ENCODE assay signal across 9 mouse cellular contexts in the genomic region with DNA sequence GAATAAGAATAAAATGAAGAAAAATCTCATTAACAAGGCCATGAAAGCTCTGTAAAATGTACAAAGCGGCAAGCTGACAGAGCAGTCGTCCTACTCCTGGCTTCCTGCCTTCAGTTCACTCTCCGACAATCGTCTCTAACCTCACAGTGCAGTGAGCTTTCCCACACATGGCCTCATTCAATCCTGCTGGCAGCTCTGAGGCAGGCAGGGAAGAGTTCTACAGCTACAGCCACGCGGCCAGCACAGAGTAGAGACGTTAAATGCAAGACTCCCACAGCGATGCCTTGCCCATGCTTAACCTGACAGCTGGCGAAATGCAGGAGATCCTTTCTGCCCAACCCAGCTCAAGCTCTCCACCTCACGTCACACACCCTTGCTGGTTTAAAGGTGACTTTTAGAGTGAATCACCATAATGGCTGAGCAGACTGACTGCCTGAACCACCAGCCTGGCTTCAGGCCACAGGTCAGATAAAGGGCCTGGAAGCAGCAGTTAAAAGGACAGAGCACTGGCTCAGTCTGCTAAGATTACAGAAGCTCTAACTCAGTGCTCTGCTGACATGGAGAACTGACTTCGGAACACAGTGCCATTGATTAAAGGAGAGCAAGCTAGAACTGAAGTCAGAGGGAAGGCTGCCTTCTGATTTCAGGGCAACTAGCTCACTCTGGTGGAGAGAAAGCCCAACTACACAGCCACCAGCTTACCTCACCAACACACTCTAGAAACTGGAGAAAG. TPM values are rescaled to one million over a fixed set of nuclear protein-coding genes. Genes with fewer than 3 reads are reported as not detected.
DNase-seq lines count a peak whose midpoint lies in the region; ATAC-seq and TF ChIP-seq lines count a peak whose summit lies in the region.
"Had no signal": no experiment of that assay in that cellular context is flagged by ENCODE, and none has a peak within 500 bp of the region (broad histone marks: within the 10 kb centered on the region; RNA-seq: fewer than 3 reads in every experiment).

No protein-coding gene starts in this region.

- no peak for ATAC-seq in liver, embryonic 12.5 days
- peak; percentile 70 for ATAC-seq in intestine, embryonic 16.5 days
- ATAC-seq in midbrain, embryonic 14.5 days (ENCODE audit: low FRiP score, low TSS enrichment): peak; percentile 62; the same call in 1 of the 2 replicates

- H3K4me1 ChIP-seq in liver, adult 2 months (ENCODE audit: control insufficient read depth, insufficient read depth, low read length): peaks cover 1% of the 10 kb centered on the region; the same call in 1 of the 2 replicates
- no peaks in the 10 kb centered on the region for H3K4me1 ChIP-seq in liver, embryonic 12.5 days
- no peaks in the 10 kb centered on the region for H3K4me1 ChIP-seq in cortical plate, adult 2 months (ENCODE audit: control insufficient read depth, insufficient read depth, low read length)
- H3K4me1 ChIP-seq in intestine, embryonic 16.5 days (ENCODE audit: control insufficient read depth, insufficient read depth, low read length): 0 out of 2 replicates have a peak, but pooled peaks cover 4% of the 10 kb centered on the region
- H3K4me1 ChIP-seq in midbrain, embryonic 14.5 days (ENCODE audit: control insufficient read depth, insufficient read depth, low read length): peaks cover 4% of the 10 kb centered on the region; the same call in 1 of the 2 replicates

- no peak overlapping the region for H3K4me2 ChIP-seq in liver, embryonic 12.5 days
- H3K4me2 ChIP-seq in intestine, embryonic 16.5 days (ENCODE audit: low read depth, low read length): 0 out of 2 replicates have a peak overlapping the region, but pooled peaks have one; percentile 10
- H3K4me2 ChIP-seq in midbrain, embryonic 14.5 days (ENCODE audit: low read length): no peak overlapping the region

- intact Hi-C loops in left cerebral cortex, postnatal 25 days (cut with DNase I): loop anchor here (2.0 to 10.0 kb wide), 3 partner anchors 361 to 991 kb away; a partner anchor contains a TSS

- H3K27ac ChIP-seq in liver, adult 2 months (replicated peaks; ENCODE audit: insufficient read depth, low read depth, low read length): no peak overlapping the region
- H3K27ac ChIP-seq in liver, embryonic 12.5 days: no peak overlapping the region
- no peak overlapping the region for H3K27ac ChIP-seq in cortical plate, adult 2 months (ENCODE audit: insufficient read depth, low read length)
- H3K27ac ChIP-seq in intestine, embryonic 16.5 days (ENCODE audit: low read length): no peak overlapping the region
- H3K27ac ChIP-seq in midbrain, embryonic 14.5 days (replicated peaks; ENCODE audit: low read depth, low read length): no peak overlapping the region

- 64% methylated on average over 11 of the region's 11 CpGs for WGBS in liver, adult 2 months
- WGBS in liver, embryonic 12.5 days (ENCODE audit: insufficient replicate concordance): 75% methylated on average over 11 of the region's 11 CpGs
- WGBS in intestine, embryonic 16.5 days: 55% methylated on average over 11 of the region's 11 CpGs
- 65% methylated on average over 11 of the region's 11 CpGs for WGBS in midbrain, embryonic 14.5 days

- H3K9ac ChIP-seq in liver, adult 2 months (ENCODE audit: low read depth, low read length): no peak overlapping the region
- no peak overlapping the region for H3K9ac ChIP-seq in liver, embryonic 12.5 days
- 0 out of 2 replicates have a peak overlapping the region, but pooled peaks have one; percentile 9 for H3K9ac ChIP-seq in intestine, embryonic 16.5 days (ENCODE audit: low read depth, low read length)
- no peak overlapping the region for H3K9ac ChIP-seq in midbrain, embryonic 14.5 days (replicated peaks; ENCODE audit: low read length)

- no peaks in the 10 kb centered on the region for H3K9me3 ChIP-seq in liver, embryonic 12.5 days (replicated peaks)
- no peaks in the 10 kb centered on the region for H3K9me3 ChIP-seq in intestine, embryonic 16.5 days (ENCODE audit: control insufficient read depth, low read length)
- no peaks in the 10 kb centered on the region for H3K9me3 ChIP-seq in midbrain, embryonic 14.5 days (ENCODE audit: control insufficient read depth, low read length)

- TF ChIP-seq POLR2A in liver, adult 2 months (IDR thresholded peaks at IDR 0.05; ENCODE audit: extremely low read depth, insufficient read depth, low read length): no peak
- TF ChIP-seq POLR2A in cortical plate, adult 2 months (IDR thresholded peaks at IDR 0.05; ENCODE audit: extremely low read depth, insufficient read depth, low read length): no peak

- peaks cover 9% of the 10 kb centered on the region for H3K36me3 ChIP-seq in liver, adult 2 months (ENCODE audit: control insufficient read depth, insufficient read depth, low read length)
- H3K36me3 ChIP-seq in liver, embryonic 12.5 days: peaks cover 37% of the 10 kb centered on the region
- H3K36me3 ChIP-seq in intestine, embryonic 16.5 days (ENCODE audit: control insufficient read depth, insufficient read depth, low read length): no peaks in the 10 kb centered on the region
- no peaks in the 10 kb centered on the region for H3K36me3 ChIP-seq in midbrain, embryonic 14.5 days (ENCODE audit: control insufficient read depth, insufficient read depth, low read length)

- no peak overlapping the region for H3K4me3 ChIP-seq in liver, adult 2 months (ENCODE audit: insufficient read depth, low read depth, low read length)
- no peak overlapping the region for H3K4me3 ChIP-seq in liver, embryonic 12.5 days
- no peak overlapping the region for H3K4me3 ChIP-seq in cortical plate, adult 2 months (ENCODE audit: insufficient read depth, low read length)
- H3K4me3 ChIP-seq in intestine, embryonic 16.5 days (ENCODE audit: low read length): no peak overlapping the region
- H3K4me3 ChIP-seq in midbrain, embryonic 14.5 days (replicated peaks; ENCODE audit: low read depth, low read length): no peak overlapping the region

- peak; percentile 81 for DNase-seq in liver, adult 2 months (ENCODE audit: extremely low read depth, low read depth, low spot score)
- DNase-seq in gastrocnemius, postnatal 25 days: peak; percentile 10
- DNase-seq in left cerebral cortex, postnatal 25 days (ENCODE audit: low spot score in 2 of 2): peak; percentile 68 to 73
- peak; percentile 87 for DNase-seq in midbrain, embryonic 14.5 days
- peak; percentile 8 for DNase-seq in thymus, postnatal 25 days

- peak; percentile 34; the same call in 1 of the 2 replicates for TF ChIP-seq CTCF in liver, adult 2 months (IDR thresholded peaks at IDR 0.05; ENCODE audit: low read depth, low read length)
- peak; percentile 92 for TF ChIP-seq CTCF in cortical plate, adult 2 months (IDR thresholded peaks at IDR 0.05; ENCODE audit: extremely low read depth, insufficient read depth, low read length)

- no peaks in the 10 kb centered on the region for H3K79me2 ChIP-seq in liver, adult 2 months (ENCODE audit: control insufficient read depth, insufficient read depth, low read length)

- no peaks in the 10 kb centered on the region for H3K27me3 ChIP-seq in liver, adult 2 months (ENCODE audit: control insufficient read depth, insufficient read depth, low read length)
- H3K27me3 ChIP-seq in liver, embryonic 12.5 days (replicated peaks): no peaks in the 10 kb centered on the region
- H3K27me3 ChIP-seq in intestine, embryonic 16.5 days (replicated peaks; ENCODE audit: control insufficient read depth, insufficient read depth, low read length): no peaks in the 10 kb centered on the region
- no peaks in the 10 kb centered on the region for H3K27me3 ChIP-seq in midbrain, embryonic 14.5 days (ENCODE audit: control insufficient read depth, insufficient read depth, low read length)

RNA-seq across cellular contexts. Expression of a gene that starts 25.3 kb away (rescaled TPM):
- 4.0 and 4.3 TPM in 2 replicates for total RNA-seq in liver, adult 2 months (2014; rRNA removed)
- polyA plus RNA-seq in liver, adult 2 months (2012; rRNA removed): 3.2 and 4.2 TPM in 2 replicates
- 18.5 and 18.9 TPM in 2 replicates for polyA plus RNA-seq in liver, embryonic 12.5 days (2016; fragmentation: Nextera tagmentation; extraction: Ambion mirVana)
- 3.0 and 3.3 TPM in 2 replicates for polyA plus RNA-seq in cortical plate, adult 2 months (2012; rRNA removed)
- 1 to 10 TPM; 1.7 to 1.9 TPM for total RNA-seq in gastrocnemius, postnatal 25 days (2021)
- polyA plus RNA-seq in intestine, embryonic 16.5 days (2015; fragmentation: Nextera tagmentation; extraction: Ambion mirVana): 14.9 and 17.8 TPM in 2 replicates
- 1 to 10 TPM; 5.3 to 6.1 TPM for total RNA-seq in left cerebral cortex, postnatal 25 days (2021)
- polyA plus RNA-seq in midbrain, embryonic 14.5 days (2014; fragmentation: Nextera tagmentation; extraction: Ambion mirVana): 8.5 and 9.6 TPM in 2 replicates

RNA-seq across cellular contexts. Expression of a gene that starts 58.9 kb away (rescaled TPM):
- total RNA-seq in liver, adult 2 months (2014; rRNA removed): under 0.01 and 0.07 TPM in 2 replicates
- not detected in 2 replicates for polyA plus RNA-seq in liver, adult 2 months (2012; rRNA removed)
- polyA plus RNA-seq in liver, embryonic 12.5 days (2016; fragmentation: Nextera tagmentation; extraction: Ambion mirVana): 0.37 and 0.39 TPM in 2 replicates
- polyA plus RNA-seq in cortical plate, adult 2 months (2012; rRNA removed): 0.59 and 0.77 TPM in 2 replicates
- total RNA-seq in gastrocnemius, postnatal 25 days (2021): 1 to 10 TPM in 1 of 2 experiments, under 1 TPM in 1; 0.92 to 2.4 TPM
- polyA plus RNA-seq in intestine, embryonic 16.5 days (2015; fragmentation: Nextera tagmentation; extraction: Ambion mirVana): 0.32 and 0.54 TPM in 2 replicates
- total RNA-seq in left cerebral cortex, postnatal 25 days (2021): 1 to 10 TPM; 1.3 to 1.7 TPM
- 0.53 and 1.2 TPM in 2 replicates for polyA plus RNA-seq in midbrain, embryonic 14.5 days (2014; fragmentation: Nextera tagmentation; extraction: Ambion mirVana)
- total RNA-seq: neutrophil, adult 5-6 weeks had no signal

Comparison
In these comparisons a context has a peak if more than half of its experiments do, and no peak if none do; other contexts are left out.
1. DNase-seq: peak in every context shown above with its lines; median percentile 87 in midbrain, embryonic 14.5 days; 81 in liver, adult 2 months; 70 in left cerebral cortex, postnatal 25 days; 10 in gastrocnemius, postnatal 25 days; 8 in thymus, postnatal 25 days.